Mouse (Mus musculus) kidney, adult 2 months (tissue): Measurements from ENCODE around the gene Cdc42ep4.

ENCODE experiments used
- CTCF ChIP-seq: fragments of 200-500 bp; conservative IDR thresholded peaks from 2 replicates; pipeline ENCODE4 v1.5.1; 2011; ENCODE audit warnings: low read depth, mild to moderate bottlenecking, control low read depth, low read length, moderate library complexity, mixed read lengths; ENCODE audit not compliant: insufficient read depth, insufficient read length
- POLR2A ChIP-seq: fragments of 200-500 bp; IDR thresholded peaks from one replicate; pipeline ENCODE4 v1.6.1; 2011; ENCODE audit warnings: low read depth, low read length, control low read depth

- TF ChIP-seq CTCF: peak; percentile 39
- no peak for TF ChIP-seq POLR2A
Observed at GRCm38 (mm10) chr11:113750571-113751483, 854 bp downstream of the Cdc42ep4 start.
